Mouse (Mus musculus) limb, embryonic 10.5 days (tissue): ENCODE data around the gene Gstm6. TPM values are rescaled to one million over a fixed set of nuclear protein-coding genes. Genes with fewer than 3 reads are reported as not detected.
"Not testable (repeated sequence)": the region's sequence is repeated elsewhere in the genome, so short reads cannot be mapped to it uniquely, and the experiment has no call there.

Experiments used
- DNase-seq: peaks from one replicate; pipeline ENCODE4 v3.0.0-alpha.2; 2017; ENCODE audit warnings: low spot score
- H3K27ac ChIP-seq: fragments of 300-500 bp; sonication (generic); 2 replicates; pipeline ENCODE4 v1.5.1; 2016; ENCODE audit warnings: mild to moderate bottlenecking
- H3K27me3 ChIP-seq: fragments of 300-500 bp; sonication (generic); 2 replicates; pipeline ENCODE4 v1.6.1; 2016; ENCODE audit warnings: low read depth, mild to moderate bottlenecking; ENCODE audit not compliant: poor library complexity, severe bottlenecking
- H3K36me3 ChIP-seq: fragments of 300-500 bp; sonication (generic); 2 replicates; pipeline ENCODE4 v1.6.1; 2016; ENCODE audit warnings: mild to moderate bottlenecking, moderate library complexity
- H3K4me1 ChIP-seq: fragments of 300-500 bp; sonication (generic); 2 replicates; pipeline ENCODE4 v1.6.1; 2016
- H3K4me3 ChIP-seq: fragments of 300-500 bp; sonication (generic); 2 replicates; pipeline ENCODE4 v1.5.1; 2016; ENCODE audit warnings: mild to moderate bottlenecking, moderate library complexity
- H3K9me3 ChIP-seq: fragments of 300-500 bp; sonication (generic); replicated peaks from 2 replicates; pipeline ENCODE4 v1.6.1; 2016; ENCODE audit warnings: mild to moderate bottlenecking
- WGBS: fragments of 180-500 bp; shearing (Covaris S2); methylation state at CpG from one replicate; pipeline ENCODE4 v1.1.7; 2016; 5-methylcytosine and 5-hydroxymethylcytosine counted together
- polyA plus RNA-seq: library from polyadenylated mRNA; unstranded; fragments of >200 nt; fragmentation: Nextera tagmentation; extraction: Ambion mirVana; gene quantifications from 2 replicates; pipeline ENCODE4 v1.2.1, GENCODE M21; 2016

Gstm6 gene
- polyA plus RNA-seq: 1.8 and 3.6 TPM in 2 replicates

GRCm38 (mm10) chr3:107943239-107943990, at the start of gene Gstm6:
Gstm6 (minus strand) TSS chr3:107943749.
- no peaks in the 10 kb centered on the region for H3K9me3 ChIP-seq
- no peaks in the 10 kb centered on the region for H3K27me3 ChIP-seq
- no peaks in the 10 kb centered on the region for H3K36me3 ChIP-seq
- peaks cover 16% of the 10 kb centered on the region for H3K4me1 ChIP-seq
- no peak for DNase-seq
- 0 out of 2 replicates have a peak within 1 kb of the TSS, but pooled peaks have one; percentile 25 for H3K27ac ChIP-seq
- H3K4me3 ChIP-seq: peak within 1 kb of the TSS; percentile 44
- 14% methylated on average over 20 of the region's 20 CpGs for WGBS

- H3K36me3 ChIP-seq: no peaks in the 10 kb centered on the region
- H3K9me3 ChIP-seq: no peaks in the 10 kb centered on the region
- H3K27me3 ChIP-seq: no peaks in the 10 kb centered on the region
- peak; percentile 37 for DNase-seq
- H3K4me1 ChIP-seq: peaks cover 8% of the 10 kb centered on the region
- 52% methylated on average over 8 of the region's 8 CpGs for WGBS
- 0 out of 2 replicates have a peak within 1 kb of the TSS, but pooled peaks have one; percentile 54 for H3K27ac ChIP-seq
- peak within 1 kb of the TSS; percentile 35 for H3K4me3 ChIP-seq
Observed at GRCm38 (mm10) chr3:107986041-107986562, 42.6 kb upstream of the Gstm6 start, which contains the start of gene Gstm2. Gstm2 (minus strand) TSS chr3:107986453.

- H3K4me1 ChIP-seq, H3K9me3 ChIP-seq, H3K27ac ChIP-seq, H3K4me3 ChIP-seq, H3K27me3 ChIP-seq, DNase-seq, H3K36me3 ChIP-seq: not testable (repeated sequence)
- WGBS: 97% methylated on average over 2 of the region's 2 CpGs
Observed at GRCm38 (mm10) chr3:107985141-107985540, 41.6 kb upstream of the Gstm6 start.

- H3K4me1 ChIP-seq: peaks cover 8% of the 10 kb centered on the region
- H3K36me3 ChIP-seq: no peaks in the 10 kb centered on the region
- no peak for DNase-seq
- H3K27ac ChIP-seq: no peak overlapping the region
- 78% methylated on average over 5 of the region's 5 CpGs for WGBS
- H3K27me3 ChIP-seq: no peaks in the 10 kb centered on the region
- H3K9me3 ChIP-seq: no peaks in the 10 kb centered on the region
- H3K4me3 ChIP-seq: no peak overlapping the region
Observed at GRCm38 (mm10) chr3:107984471-107984870, 40.9 kb upstream of the Gstm6 start.

- H3K27ac ChIP-seq: no peak overlapping the region
- no peaks in the 10 kb centered on the region for H3K36me3 ChIP-seq
- H3K4me1 ChIP-seq: peaks cover 8% of the 10 kb centered on the region
- WGBS: 77% methylated on average over 3 of the region's 3 CpGs
- H3K9me3 ChIP-seq: no peaks in the 10 kb centered on the region
- DNase-seq: no peak
- H3K27me3 ChIP-seq: no peaks in the 10 kb centered on the region
- no peak overlapping the region for H3K4me3 ChIP-seq
Observed at GRCm38 (mm10) chr3:107983771-107984170, 40.2 kb upstream of the Gstm6 start.

- H3K36me3 ChIP-seq: no peaks in the 10 kb centered on the region
- H3K27ac ChIP-seq: no peak overlapping the region
- WGBS: 91% methylated on average over 6 of the region's 6 CpGs
- no peak for DNase-seq
- no peaks in the 10 kb centered on the region for H3K9me3 ChIP-seq
- H3K4me1 ChIP-seq: peaks cover 8% of the 10 kb centered on the region
- no peaks in the 10 kb centered on the region for H3K27me3 ChIP-seq
- no peak overlapping the region for H3K4me3 ChIP-seq
Observed at GRCm38 (mm10) chr3:107982726-107983125, 39.2 kb upstream of the Gstm6 start.

- H3K27me3 ChIP-seq: no peaks in the 10 kb centered on the region
- DNase-seq: no peak
- H3K4me1 ChIP-seq: peaks cover 7% of the 10 kb centered on the region
- no peaks in the 10 kb centered on the region for H3K9me3 ChIP-seq
- H3K36me3 ChIP-seq: no peaks in the 10 kb centered on the region
- H3K27ac ChIP-seq: no peak overlapping the region
- WGBS: 76% methylated on average over 3 of the region's 3 CpGs
- H3K4me3 ChIP-seq: no peak overlapping the region
Observed at GRCm38 (mm10) chr3:107981261-107981660, 37.7 kb upstream of the Gstm6 start.

- no peaks in the 10 kb centered on the region; the same call in 1 of the 2 replicates for H3K4me1 ChIP-seq
- no peak for DNase-seq
- no peaks in the 10 kb centered on the region for H3K27me3 ChIP-seq
- 83% methylated on average over 3 of the region's 3 CpGs for WGBS
- no peaks in the 10 kb centered on the region for H3K9me3 ChIP-seq
- H3K36me3 ChIP-seq: no peaks in the 10 kb centered on the region
- no peak overlapping the region for H3K4me3 ChIP-seq
- H3K27ac ChIP-seq: no peak overlapping the region
Observed at GRCm38 (mm10) chr3:107977691-107978090, 34.1 kb upstream of the Gstm6 start.

- H3K9me3 ChIP-seq: no peaks in the 10 kb centered on the region
- H3K27ac ChIP-seq: no peak overlapping the region
- WGBS: 95% methylated on average over 1 of the region's 1 CpGs
- no peaks in the 10 kb centered on the region; the same call in 1 of the 2 replicates for H3K4me1 ChIP-seq
- DNase-seq: no peak
- no peaks in the 10 kb centered on the region for H3K36me3 ChIP-seq
- H3K4me3 ChIP-seq: no peak overlapping the region
- no peaks in the 10 kb centered on the region for H3K27me3 ChIP-seq
Observed at GRCm38 (mm10) chr3:107974237-107974636, 30.7 kb upstream of the Gstm6 start.

GRCm38 (mm10) chr3:107972070-107972469, 28.5 kb upstream of the Gstm6 start:
- H3K9me3 ChIP-seq: no peaks in the 10 kb centered on the region
- no peak overlapping the region for H3K4me3 ChIP-seq
- no peak overlapping the region for H3K27ac ChIP-seq
- H3K4me1 ChIP-seq: no peaks in the 10 kb centered on the region; the same call in 1 of the 2 replicates
- no peaks in the 10 kb centered on the region for H3K36me3 ChIP-seq
- 94% methylated on average over 3 of the region's 3 CpGs for WGBS
- H3K27me3 ChIP-seq: no peaks in the 10 kb centered on the region
- DNase-seq: no peak

GRCm38 (mm10) chr3:107971101-107971500, 27.6 kb upstream of the Gstm6 start:
- WGBS: 61% methylated on average over 3 of the region's 3 CpGs
- not testable (repeated sequence) for H3K4me1 ChIP-seq, H3K4me3 ChIP-seq, H3K27ac ChIP-seq, DNase-seq, H3K9me3 ChIP-seq, H3K36me3 ChIP-seq, H3K27me3 ChIP-seq

- H3K4me1 ChIP-seq: peaks cover 3% of the 10 kb centered on the region; the same call in 1 of the 2 replicates
- WGBS: 57% methylated on average over 13 of the region's 13 CpGs
- H3K36me3 ChIP-seq: no peaks in the 10 kb centered on the region
- H3K27ac ChIP-seq: no peak within 1 kb of the TSS
- no peak within 1 kb of the TSS for H3K4me3 ChIP-seq
- H3K9me3 ChIP-seq: no peaks in the 10 kb centered on the region
- H3K27me3 ChIP-seq: no peaks in the 10 kb centered on the region
- no peak for DNase-seq
Observed at GRCm38 (mm10) chr3:107968724-107969395, 25.3 kb upstream of the Gstm6 start, which contains the start of gene Gstm3. Gstm3 (minus strand) TSS chr3:107969283.

GRCm38 (mm10) chr3:107966631-107967030, 23.1 kb upstream of the Gstm6 start:
- 93% methylated on average over 5 of the region's 5 CpGs for WGBS
- DNase-seq: no peak
- Histone ChIP-seq H3K27me3 (no peaks in the 10 kb centered on the region), H3K4me1 (peaks cover 3% of the 10 kb centered on the region; the same call in 1 of the 2 replicates), H3K27ac (no peak overlapping the region), H3K36me3 (no peaks in the 10 kb centered on the region), H3K4me3 (no peak overlapping the region), H3K9me3 (no peaks in the 10 kb centered on the region)
